Mouse (Mus musculus): ENCODE data around the gene Fam227a.

- TF ChIP-seq REST (IDR thresholded peaks at IDR 0.05; ENCODE audit: insufficient read depth, insufficient read length) (no peak), MYOD1 (IDR thresholded peaks at IDR 0.05; ENCODE audit: control insufficient read depth in 1 of 3, insufficient read length in 2 of 3, low read depth in 2 of 3) (no peak), POLR2A (IDR thresholded peaks at IDR 0.05; ENCODE audit: insufficient read length, low read depth) (no peak), E2F4 (IDR thresholded peaks at IDR 0.05; ENCODE audit: insufficient read depth) (no peak), POLR2AphosphoS2 (IDR thresholded peaks at IDR 0.05; ENCODE audit: insufficient read length, low read depth) (no peak)
Measured at GRCm38 (mm10) chr15:79609226-79609625, 49.5 kb downstream of the Fam227a start.
